Mouse (Mus musculus) hindbrain, embryonic 12.5 days (tissue): ENCODE data around the gene Nprl3. TPM values are rescaled to one million over a fixed set of nuclear protein-coding genes. Genes with fewer than 3 reads are reported as not detected.

Experiments used
- ATAC-seq: fragments of 200-750 bp; cut with Nextera tagmentation; 2 replicates; pipeline ENCODE4 v1.8.0; 2017; ENCODE audit warnings: moderate TSS enrichment; ENCODE audit not compliant: low FRiP score
- H3K27ac ChIP-seq: fragments of 300-500 bp; sonication (generic); 2 replicates; pipeline ENCODE4 v1.5.1; 2016; ENCODE audit warnings: mild to moderate bottlenecking
- H3K27me3 ChIP-seq: fragments of 300-500 bp; sonication (generic); 2 replicates; pipeline ENCODE4 v1.6.1; 2016; ENCODE audit warnings: mild to moderate bottlenecking
- H3K36me3 ChIP-seq: fragments of 300-500 bp; sonication (generic); 2 replicates; pipeline ENCODE4 v1.6.1; 2016; ENCODE audit warnings: mild to moderate bottlenecking
- H3K4me1 ChIP-seq: fragments of 300-500 bp; sonication (generic); 2 replicates; pipeline ENCODE4 v1.6.1; 2016
- H3K4me2 ChIP-seq: fragments of 300-500 bp; sonication (generic); replicated peaks from 2 replicates; pipeline ENCODE4 v1.6.1; 2016; ENCODE audit warnings: mild to moderate bottlenecking
- H3K4me3 ChIP-seq: fragments of 300-500 bp; sonication (generic); 2 replicates; pipeline ENCODE4 v1.5.1; 2016; ENCODE audit warnings: mild to moderate bottlenecking
- H3K9ac ChIP-seq: fragments of 300-500 bp; sonication (generic); 2 replicates; pipeline ENCODE4 v1.6.1; 2016; ENCODE audit warnings: mild to moderate bottlenecking, moderate library complexity
- H3K9me3 ChIP-seq: fragments of 300-500 bp; sonication (generic); replicated peaks from 2 replicates; pipeline ENCODE4 v1.6.1; 2016; ENCODE audit warnings: mild to moderate bottlenecking
- WGBS: fragments of 180-500 bp; shearing (Covaris S2); methylation state at CpG from one replicate; pipeline ENCODE4 v1.1.7; 2016; 5-methylcytosine and 5-hydroxymethylcytosine counted together
- polyA plus RNA-seq: library from polyadenylated mRNA; unstranded; fragments of >200 nt; fragmentation: Nextera tagmentation; extraction: Ambion mirVana; gene quantifications from 2 replicates; pipeline ENCODE4 v1.2.1, GENCODE M21; 2016

The Nprl3 gene
- polyA plus RNA-seq, 1 experiment from 2014 or later, result 51.3 TPM

GRCm38 (mm10) chr11:32241391-32241790 is 26.1 kb downstream of the Nprl3 start:
- Histone ChIP-seq H3K4me1 (peaks cover 3% of the 10 kb centered on the region), H3K4me2 (no peak overlapping the region), H3K4me3 (no peak overlapping the region), H3K9me3 (no peaks in the 10 kb centered on the region), H3K36me3 (peaks cover 33% of the 10 kb centered on the region), H3K9ac (no peak overlapping the region), H3K27me3 (no peaks in the 10 kb centered on the region), H3K27ac (no peak overlapping the region)
- no peak for ATAC-seq

DNA sequence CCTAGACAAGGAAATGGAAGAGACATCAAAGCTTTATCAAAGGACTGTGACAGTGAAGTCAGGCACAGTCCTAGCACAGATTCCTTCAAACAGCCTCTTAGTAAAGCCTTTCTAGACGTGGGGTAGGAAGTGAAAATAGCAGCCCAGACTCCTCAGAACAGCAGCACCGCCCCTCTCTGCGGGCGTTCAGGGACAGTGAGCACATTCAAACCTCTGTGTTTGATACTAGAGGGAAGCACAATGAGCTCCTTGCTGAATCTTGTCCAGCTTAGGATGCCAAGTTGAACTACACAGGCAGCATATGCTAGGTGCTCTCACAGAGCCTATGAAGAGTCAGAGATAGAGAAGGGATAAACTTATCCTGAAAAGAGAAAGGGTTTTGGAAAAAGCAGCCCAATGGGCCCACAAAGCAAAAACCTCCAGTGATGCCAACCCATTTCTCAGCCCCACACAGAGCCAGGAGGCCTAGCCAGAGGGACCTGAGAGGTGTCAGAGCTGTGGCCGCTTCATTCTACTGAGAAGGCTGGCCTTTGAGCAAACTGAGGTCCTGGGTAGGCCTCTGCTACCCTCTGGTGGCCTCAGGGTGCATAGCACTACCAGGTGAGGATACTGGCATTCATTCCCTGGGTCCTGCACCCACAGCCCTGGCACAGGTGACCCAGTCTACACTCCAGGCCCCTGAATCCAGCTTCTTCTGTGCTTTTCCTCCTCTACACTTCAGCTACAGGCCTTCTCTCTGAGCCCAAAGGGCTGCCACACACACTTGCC is 29.2 kb downstream of the Nprl3 start:
- peaks cover 37% of the 10 kb centered on the region for H3K36me3 ChIP-seq
- no peaks in the 10 kb centered on the region for H3K27me3 ChIP-seq
- H3K4me3 ChIP-seq, result no peak overlapping the region
- H3K4me1 ChIP-seq, result peaks cover 8% of the 10 kb centered on the region
- H3K4me2 ChIP-seq, result no peak overlapping the region
- WGBS, result 56% methylated on average over 5 of the region's 5 CpGs
- H3K27ac ChIP-seq, result no peak overlapping the region
- no peaks in the 10 kb centered on the region for H3K9me3 ChIP-seq
- peak; percentile 36; the same call in 1 of the 2 replicates for ATAC-seq
- no peak overlapping the region for H3K9ac ChIP-seq

DNA sequence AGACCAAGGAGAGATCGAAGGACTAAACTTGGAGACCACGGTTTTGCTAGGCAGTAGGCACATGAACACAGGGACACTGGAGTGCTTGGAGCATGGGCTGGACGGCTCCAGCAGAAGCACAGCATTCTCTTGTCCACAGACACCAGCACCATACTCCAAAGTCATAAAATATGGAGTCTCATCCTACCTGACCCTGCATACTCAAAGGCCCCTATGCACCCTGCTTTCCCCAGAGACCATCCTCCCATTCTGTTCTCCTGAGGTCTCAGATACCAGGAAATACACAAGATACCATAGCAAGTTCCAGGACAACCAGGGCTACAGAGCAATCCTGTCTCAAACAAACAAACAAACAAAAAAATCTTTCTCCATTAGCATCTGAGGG is 30.1 kb downstream of the Nprl3 start:
- 97% methylated on average over 3 of the region's 3 CpGs for whole genome bisulfite sequencing
- Histone ChIP-seq H3K9me3 (no peaks in the 10 kb centered on the region), H3K4me2 (no peak overlapping the region), H3K9ac (no peak overlapping the region), H3K36me3 (peaks cover 44% of the 10 kb centered on the region), H3K27me3 (no peaks in the 10 kb centered on the region), H3K4me1 (peaks cover 8% of the 10 kb centered on the region), H3K27ac (no peak overlapping the region), H3K4me3 (no peak overlapping the region)
- no peak for ATAC-seq

GRCm38 (mm10) chr11:32236712-32237410 is 30.6 kb downstream of the Nprl3 start:
- no peaks in the 10 kb centered on the region for H3K9me3 ChIP-seq
- no peak for ATAC-seq
- no peak overlapping the region for H3K27ac ChIP-seq
- peaks cover 49% of the 10 kb centered on the region for H3K36me3 ChIP-seq
- H3K4me2 ChIP-seq, result no peak overlapping the region
- 62% methylated on average over 9 of the region's 9 CpGs for WGBS
- H3K27me3 ChIP-seq, result no peaks in the 10 kb centered on the region
- no peak overlapping the region for H3K9ac ChIP-seq
- H3K4me3 ChIP-seq, result no peak overlapping the region
- peaks cover 8% of the 10 kb centered on the region for H3K4me1 ChIP-seq

DNA sequence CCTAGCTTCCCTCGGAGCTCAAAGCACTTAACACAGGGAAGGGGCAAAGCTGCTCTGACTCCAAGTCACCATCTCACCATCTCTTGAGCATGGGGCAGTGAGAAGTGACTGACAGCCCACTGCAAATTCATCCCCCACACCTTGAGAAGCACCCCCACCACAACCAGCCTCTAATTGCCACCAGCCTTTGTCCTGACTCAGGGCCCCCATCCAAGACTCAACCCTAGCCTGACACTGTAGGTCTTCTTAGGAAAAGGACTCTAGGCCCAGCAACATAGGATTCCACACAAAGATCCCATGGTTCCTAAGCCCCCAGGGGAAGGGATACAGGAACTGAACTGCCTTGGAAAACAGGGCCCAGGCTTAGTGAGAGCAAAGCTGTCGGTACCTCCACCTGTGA is 31.4 kb downstream of the Nprl3 start:
- ATAC-seq, result no peak
- Histone ChIP-seq H3K9me3 (no peaks in the 10 kb centered on the region), H3K36me3 (peaks cover 56% of the 10 kb centered on the region), H3K27me3 (no peaks in the 10 kb centered on the region), H3K4me1 (peaks cover 8% of the 10 kb centered on the region), H3K9ac (no peak overlapping the region), H3K27ac (no peak overlapping the region), H3K4me2 (no peak overlapping the region), H3K4me3 (no peak overlapping the region)
- WGBS, result 80% methylated on average over 2 of the region's 2 CpGs

GRCm38 (mm10) chr11:32235646-32236045 is 31.9 kb downstream of the Nprl3 start:
- no peak overlapping the region for H3K9ac ChIP-seq
- no peak overlapping the region for H3K4me3 ChIP-seq
- no peaks in the 10 kb centered on the region for H3K27me3 ChIP-seq
- peaks cover 56% of the 10 kb centered on the region for H3K36me3 ChIP-seq
- H3K4me1 ChIP-seq, result peaks cover 8% of the 10 kb centered on the region
- ATAC-seq, result no peak
- H3K4me2 ChIP-seq, result no peak overlapping the region
- 60% methylated on average over 3 of the region's 3 CpGs for WGBS
- no peak overlapping the region for H3K27ac ChIP-seq
- H3K9me3 ChIP-seq, result no peaks in the 10 kb centered on the region

- Histone ChIP-seq H3K4me1 (peaks cover 8% of the 10 kb centered on the region), H3K36me3 (peaks cover 56% of the 10 kb centered on the region), H3K9me3 (no peaks in the 10 kb centered on the region), H3K4me3 (no peak overlapping the region), H3K27me3 (no peaks in the 10 kb centered on the region), H3K27ac (no peak overlapping the region), H3K9ac (no peak overlapping the region), H3K4me2 (no peak overlapping the region)
- 96% methylated on average over 6 of the region's 6 CpGs for WGBS
- ATAC-seq, result no peak
These were observed 32.6 kb downstream of the Nprl3 start for GRCm38 (mm10) chr11:32234816-32235485.

DNA sequence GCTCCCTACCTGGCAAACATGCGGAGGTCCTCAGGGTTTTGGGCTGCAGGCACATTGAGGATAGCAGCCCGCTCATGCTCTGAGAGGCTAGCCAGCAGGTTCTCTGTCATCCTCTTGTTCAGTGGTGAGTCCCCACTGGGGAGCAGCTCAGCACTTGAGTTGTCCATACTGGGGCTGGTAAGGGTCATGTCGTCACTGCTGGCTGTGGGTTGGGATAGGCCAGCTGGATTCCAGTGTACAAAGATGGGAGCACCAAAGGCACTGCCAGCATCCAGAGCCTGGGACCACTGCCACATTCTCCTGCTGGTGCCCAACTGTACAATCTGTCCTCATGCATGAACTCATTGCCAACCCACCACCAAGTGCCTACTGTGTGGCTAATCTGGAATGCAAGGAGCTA is 33.6 kb downstream of the Nprl3 start:
- Histone ChIP-seq H3K9ac (no peak overlapping the region), H3K4me1 (peaks cover 8% of the 10 kb centered on the region), H3K4me3 (no peak overlapping the region), H3K36me3 (peaks cover 59% of the 10 kb centered on the region), H3K9me3 (no peaks in the 10 kb centered on the region), H3K4me2 (no peak overlapping the region), H3K27me3 (no peaks in the 10 kb centered on the region), H3K27ac (no peak overlapping the region)
- WGBS, result 89% methylated on average over 3 of the region's 3 CpGs
- no peak for ATAC-seq

- H3K4me2 ChIP-seq, result no peak overlapping the region
- 81% methylated on average over 10 of the region's 10 CpGs for WGBS
- H3K9me3 ChIP-seq, result no peaks in the 10 kb centered on the region
- peaks cover 8% of the 10 kb centered on the region for H3K4me1 ChIP-seq
- peak; percentile 32; the same call in 1 of the 2 replicates for ATAC-seq
- H3K36me3 ChIP-seq, result peaks cover 64% of the 10 kb centered on the region
- peak overlapping the region; percentile 32; the same call in 1 of the 2 replicates for H3K9ac ChIP-seq
- H3K27me3 ChIP-seq, result no peaks in the 10 kb centered on the region
- H3K27ac ChIP-seq, result no peak overlapping the region
- H3K4me3 ChIP-seq, result no peak overlapping the region
These were observed 34.7 kb downstream of the Nprl3 start for GRCm38 (mm10) chr11:32232848-32233247.

- WGBS, result 96% methylated on average over 2 of the region's 2 CpGs
- H3K27me3 ChIP-seq, result no peaks in the 10 kb centered on the region
- H3K36me3 ChIP-seq, result peaks cover 64% of the 10 kb centered on the region
- H3K4me2 ChIP-seq, result no peak overlapping the region
- H3K4me3 ChIP-seq, result no peak overlapping the region
- H3K9me3 ChIP-seq, result no peaks in the 10 kb centered on the region
- no peak overlapping the region for H3K9ac ChIP-seq
- ATAC-seq, result no peak
- H3K4me1 ChIP-seq, result peaks cover 12% of the 10 kb centered on the region
- H3K27ac ChIP-seq, result no peak overlapping the region
These were observed 36.4 kb downstream of the Nprl3 start for GRCm38 (mm10) chr11:32231125-32231524.

GRCm38 (mm10) chr11:32230220-32230619 is 37.3 kb downstream of the Nprl3 start:
- no peak for ATAC-seq
- 91% methylated on average over 4 of the region's 4 CpGs for WGBS
- H3K9ac ChIP-seq, result no peak overlapping the region
- H3K27ac ChIP-seq, result no peak overlapping the region
- no peak overlapping the region for H3K4me2 ChIP-seq
- peaks cover 15% of the 10 kb centered on the region for H3K4me1 ChIP-seq
- no peaks in the 10 kb centered on the region for H3K27me3 ChIP-seq
- no peak overlapping the region for H3K4me3 ChIP-seq
- peaks cover 64% of the 10 kb centered on the region for H3K36me3 ChIP-seq
- H3K9me3 ChIP-seq, result no peaks in the 10 kb centered on the region

DNA sequence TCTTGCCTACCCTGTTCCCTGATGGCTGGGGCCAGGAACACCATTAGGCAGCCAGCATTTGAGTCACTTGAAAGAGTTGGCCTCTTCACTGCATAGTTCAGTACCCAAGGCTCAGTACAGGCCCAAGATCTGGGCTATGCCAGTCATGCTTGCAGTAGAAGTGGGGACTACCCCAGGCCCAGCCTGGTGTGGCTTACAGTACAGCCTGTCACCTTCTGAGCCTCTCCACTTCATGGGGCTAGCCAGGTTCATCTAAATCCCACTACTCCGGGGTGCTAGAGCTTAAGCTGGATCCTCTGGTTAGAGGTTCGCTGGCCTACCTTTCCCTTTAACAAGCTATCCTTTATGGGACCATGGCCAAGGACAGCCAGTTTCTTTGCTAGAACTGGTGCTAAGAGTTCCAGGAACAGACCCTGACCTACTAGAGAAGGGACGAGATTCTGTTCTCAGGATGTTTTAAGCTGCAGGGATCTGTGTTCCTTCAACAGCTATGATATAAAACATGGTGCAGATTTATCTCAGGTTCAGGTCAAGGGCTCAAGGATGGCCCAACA is 39.1 kb downstream of the Nprl3 start:
- peaks cover 46% of the 10 kb centered on the region for H3K36me3 ChIP-seq
- peaks cover 12% of the 10 kb centered on the region for H3K27me3 ChIP-seq
- no peak for ATAC-seq
- no peak overlapping the region for H3K9ac ChIP-seq
- H3K4me1 ChIP-seq, result peaks cover 23% of the 10 kb centered on the region
- no peak overlapping the region for H3K4me3 ChIP-seq
- H3K4me2 ChIP-seq, result no peak overlapping the region
- H3K9me3 ChIP-seq, result no peaks in the 10 kb centered on the region
- no peak overlapping the region for H3K27ac ChIP-seq
- WGBS, result 92% methylated on average over 3 of the region's 3 CpGs
